Mouse (Mus musculus): ENCODE results near the gene Cga. TPM values are rescaled to one million over a fixed set of nuclear protein-coding genes. Genes with fewer than 3 reads are reported as not detected.
"Not testable (repeated sequence)": the region's sequence is repeated elsewhere in the genome, so short reads cannot be mapped to it uniquely, and the experiment has no call there.

The Cga gene
- total RNA-seq, 2 experiments from 2014 or later, result not detected

DNA sequence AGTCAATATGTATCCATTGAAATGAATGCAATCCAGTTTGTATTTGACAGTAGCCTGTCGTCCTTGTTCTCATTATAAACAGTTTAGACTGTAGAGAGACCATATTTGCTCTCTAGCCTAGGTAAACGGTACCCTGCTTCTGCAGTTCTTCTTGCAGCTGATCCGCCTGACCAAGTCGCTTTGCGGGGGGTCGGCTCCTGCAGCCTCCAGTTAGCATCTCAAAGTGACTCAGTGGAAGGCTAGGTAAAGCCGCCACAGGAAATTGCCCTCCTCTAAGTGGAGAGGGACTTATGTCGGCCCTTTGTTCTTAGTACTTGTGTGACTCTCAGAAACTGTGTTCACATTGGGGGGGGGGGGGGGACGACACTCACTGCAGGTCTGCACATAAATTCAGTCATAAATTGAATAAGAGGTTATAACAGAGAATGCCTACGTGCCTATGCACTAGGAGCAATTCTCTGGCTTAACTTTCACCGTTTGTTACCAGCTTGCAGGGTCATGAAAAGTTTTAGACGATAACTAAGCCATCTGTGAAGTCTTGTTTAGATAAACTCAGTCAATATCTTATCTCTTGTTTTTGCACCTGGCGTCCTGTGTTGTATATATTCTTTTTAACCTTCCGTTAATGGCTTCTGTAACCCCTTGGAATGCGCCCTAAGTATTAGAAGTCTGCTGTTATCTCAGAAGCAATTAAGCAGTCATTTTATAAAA lies 4.3 kb upstream of the Cga start:
- no peak for DNase-seq (ENCODE audit: low spot score in 2 of 2)

DNA sequence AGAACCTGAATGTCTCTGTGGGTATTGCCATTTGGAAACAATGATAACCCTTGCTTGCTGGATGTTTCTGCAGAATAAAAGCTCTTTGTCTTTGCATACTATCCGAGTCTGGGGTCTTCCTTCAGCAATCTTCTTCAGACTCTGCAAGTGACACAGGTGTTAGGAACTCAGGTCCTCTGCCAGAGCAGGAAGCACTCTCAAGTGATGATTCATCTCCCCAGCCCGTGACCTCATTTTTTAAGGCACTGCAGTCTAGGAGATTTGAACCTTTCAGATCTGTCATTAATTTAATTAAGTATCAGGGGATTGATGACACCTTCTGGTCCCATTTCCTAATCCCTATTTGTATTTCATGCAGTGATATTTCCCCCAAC lies 3.8 kb upstream of the Cga start:
- no peak for DNase-seq (ENCODE audit: low spot score in 2 of 2)

DNA sequence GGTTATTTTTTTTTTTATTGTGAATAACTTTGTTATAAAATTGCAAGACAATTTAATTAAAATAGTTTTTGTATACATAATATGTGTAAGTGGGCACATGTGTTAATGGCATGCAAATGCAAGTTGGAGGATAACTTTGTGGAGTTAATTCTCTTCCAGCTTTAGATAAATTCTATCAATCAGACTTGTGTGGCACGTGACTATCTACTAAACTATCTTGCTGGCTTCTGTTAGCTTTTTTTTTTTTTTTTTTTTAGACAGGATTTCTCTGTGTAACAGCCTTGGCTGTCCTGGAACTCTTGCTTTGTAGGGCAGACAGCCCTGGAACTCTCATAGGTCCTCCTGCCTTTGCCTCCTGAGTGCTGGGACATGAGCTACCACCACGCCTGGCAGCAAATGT lies 4.9 kb downstream of the Cga start:
- DNase-seq (ENCODE audit: low spot score in 2 of 2), result no peak

DNA sequence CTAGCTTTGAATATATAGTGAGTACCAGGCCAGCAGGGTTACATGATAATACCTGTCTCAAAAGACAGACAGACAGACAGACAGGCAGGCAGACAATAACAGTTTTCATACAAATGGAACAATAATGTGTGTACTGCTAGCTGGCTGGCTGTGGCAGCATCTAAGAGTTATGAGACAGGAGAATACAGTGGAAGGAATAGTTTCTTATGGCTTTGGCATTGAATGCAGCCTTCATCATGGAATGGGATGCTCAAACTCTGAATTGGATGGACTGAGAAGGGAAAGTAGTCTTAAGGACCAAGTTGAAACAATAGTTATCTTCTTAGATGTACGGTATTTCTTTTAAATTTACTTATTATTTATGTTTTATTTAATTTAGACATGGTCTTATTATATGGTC lies 5.7 kb downstream of the Cga start:
- DNase-seq (ENCODE audit: low spot score in 2 of 2), result no peak

DNA sequence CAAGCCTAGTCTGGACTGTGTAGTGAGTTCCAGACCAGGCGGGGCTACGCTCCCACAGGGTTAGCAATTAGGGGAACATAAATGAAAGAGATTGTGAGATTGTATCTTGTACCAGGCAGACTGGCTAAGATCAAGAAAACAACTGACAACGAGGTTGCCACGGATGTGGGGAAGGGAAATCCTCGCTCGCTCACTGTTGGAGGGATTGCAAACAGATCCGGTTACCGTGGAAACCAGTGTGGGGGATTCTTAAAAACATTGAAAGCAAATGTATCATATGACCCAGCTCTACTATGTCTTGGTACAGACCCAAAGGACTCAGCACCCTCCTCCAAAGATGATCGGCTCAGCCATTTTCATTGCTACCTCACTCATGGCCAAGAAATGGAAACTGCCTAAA lies 6.6 kb downstream of the Cga start:
- DNase-seq (ENCODE audit: low spot score in 2 of 2), result peak; percentile 32 to 68

DNA sequence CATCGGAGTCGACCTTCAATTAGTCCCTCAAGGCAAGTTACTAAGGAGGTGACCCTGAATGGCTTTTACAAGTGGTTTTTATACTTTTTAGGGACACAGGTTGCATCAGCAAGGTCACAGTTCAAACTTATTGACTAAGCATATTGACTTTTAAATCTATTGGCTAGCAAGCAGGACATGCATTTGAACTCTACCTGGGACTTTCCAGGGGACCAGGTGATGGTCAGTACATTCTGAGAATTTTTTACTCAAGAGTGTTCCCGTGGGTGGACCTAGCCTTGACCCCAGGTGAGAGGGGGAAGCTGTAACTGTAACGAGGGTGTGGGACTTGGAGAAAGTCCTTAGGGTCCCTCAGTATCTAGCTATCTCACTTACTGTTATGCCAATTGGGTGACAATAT lies 7.6 kb downstream of the Cga start:
- DNase-seq (ENCODE audit: low spot score in 2 of 2), result no peak

DNA sequence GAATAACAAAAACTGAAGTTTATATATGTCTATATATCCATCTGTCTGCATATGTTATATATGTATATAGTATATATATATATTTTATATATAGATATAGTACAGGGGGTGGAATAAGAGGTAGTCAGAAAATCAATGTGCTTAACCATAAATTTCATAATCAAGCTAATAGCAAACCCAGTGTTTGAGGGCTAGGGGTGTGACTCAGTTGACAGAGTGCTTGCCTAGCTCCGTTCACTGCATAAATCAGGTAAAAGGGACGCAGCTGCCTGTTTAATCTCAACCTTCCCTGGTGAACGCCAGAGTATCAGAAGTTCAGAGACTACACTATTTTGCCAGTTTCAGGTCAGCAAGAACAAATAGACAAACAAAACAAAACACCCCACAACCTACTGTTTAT lies 8.0 kb downstream of the Cga start:
- DNase-seq (ENCODE audit: low spot score in 2 of 2), result not testable (repeated sequence)

DNA sequence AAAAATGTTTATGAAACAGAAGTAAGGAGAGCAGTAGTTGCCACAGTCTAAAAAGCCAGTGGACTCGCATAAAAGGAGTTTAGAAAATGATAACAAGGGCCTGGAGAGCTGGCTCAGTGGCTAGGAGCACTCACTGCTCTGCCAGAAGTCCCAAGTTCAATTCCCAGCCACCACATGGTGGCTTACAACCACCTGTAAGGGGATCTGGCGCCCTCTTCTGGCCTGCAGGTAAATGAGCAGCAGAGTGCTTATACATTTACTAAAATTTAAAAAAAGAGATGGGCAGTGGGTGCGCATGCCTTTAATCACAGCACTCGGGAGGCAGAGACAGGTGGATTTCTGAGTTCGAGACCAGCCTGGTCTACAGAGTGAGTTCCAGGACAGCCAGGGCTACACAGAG lies 11.8 kb downstream of the Cga start:
- no peak for DNase-seq (ENCODE audit: low spot score in 2 of 2)

DNA sequence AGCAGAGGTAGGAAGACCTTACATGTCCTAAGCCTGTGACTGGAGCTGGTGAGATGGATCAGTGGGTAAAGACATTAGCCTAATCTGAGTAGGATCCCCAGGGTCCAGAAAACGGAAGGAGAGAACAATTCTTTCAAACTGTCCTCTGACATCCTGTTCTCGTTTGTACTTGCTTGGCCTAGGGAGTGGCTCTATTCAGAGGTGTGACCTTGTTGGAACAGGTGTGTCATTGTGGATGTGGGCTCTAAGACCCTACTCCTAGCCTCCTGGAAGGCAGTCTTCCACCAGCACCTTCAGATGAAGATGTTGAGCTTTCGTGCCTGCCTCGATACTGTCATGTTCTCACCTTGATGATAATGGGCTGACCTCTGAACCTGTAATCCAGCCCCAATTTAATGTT lies 12.6 kb downstream of the Cga start:
- DNase-seq (ENCODE audit: low spot score in 2 of 2), result no peak

DNA sequence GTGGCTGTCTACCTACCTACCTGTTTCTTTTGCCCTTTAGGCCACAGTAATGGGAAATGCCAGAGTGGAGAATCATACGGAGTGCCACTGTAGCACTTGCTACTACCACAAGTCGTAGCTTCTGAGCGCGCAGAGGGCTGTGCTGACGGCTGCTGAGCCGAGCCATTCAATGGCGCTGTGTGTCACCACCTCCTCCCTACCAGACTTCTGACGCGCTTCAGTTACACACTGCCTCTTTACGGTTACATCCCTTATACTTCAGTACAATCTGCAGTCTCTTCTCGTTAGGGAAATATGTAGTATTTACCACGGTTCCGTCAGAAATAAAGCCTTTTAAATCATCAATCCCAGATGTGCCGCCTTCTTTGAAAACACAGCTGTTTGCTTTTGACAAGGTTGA lies 13.4 kb downstream of the Cga start:
- DNase-seq (ENCODE audit: low spot score in 2 of 2), result no peak

DNA sequence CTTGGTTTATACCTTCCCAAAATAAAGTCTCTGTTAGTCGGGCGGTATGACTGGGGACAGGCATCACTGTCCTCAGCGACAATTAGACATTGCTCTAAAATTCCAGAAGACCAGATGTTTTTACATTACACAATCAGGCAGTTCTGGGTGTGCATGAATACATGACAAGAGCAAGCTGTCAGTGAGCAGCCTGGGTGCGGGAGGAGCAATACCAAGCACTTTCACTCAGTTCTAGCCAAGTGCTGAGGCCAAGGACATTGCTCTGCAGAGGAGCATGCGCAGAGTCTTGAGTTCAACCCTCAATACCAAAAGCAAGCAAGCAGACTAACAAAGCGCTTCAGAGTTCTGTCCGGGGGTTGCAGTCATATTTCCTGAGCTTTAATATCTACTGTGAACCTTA lies 14.5 kb downstream of the Cga start:
- DNase-seq (ENCODE audit: low spot score in 2 of 2), result no peak

DNA sequence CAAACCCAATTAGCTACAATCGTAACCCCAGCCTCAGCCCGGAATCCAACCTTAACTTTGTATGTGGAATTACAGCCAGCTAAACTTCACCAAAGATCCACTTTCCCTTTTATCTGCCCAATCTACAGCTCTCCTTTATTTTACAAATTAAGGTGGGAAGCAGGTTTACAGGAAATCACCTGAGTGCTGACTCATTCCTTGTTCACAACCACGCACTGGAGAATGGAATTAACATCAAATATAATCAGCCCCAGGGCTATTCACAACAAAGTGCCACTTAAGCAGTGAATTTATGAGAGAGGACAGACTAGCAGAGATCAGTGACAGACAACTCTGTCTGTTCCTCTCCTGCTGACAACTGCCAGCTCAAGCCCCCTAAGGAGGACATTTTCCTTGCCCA lies 17.8 kb downstream of the Cga start:
- no peak for DNase-seq (ENCODE audit: low spot score in 2 of 2)

DNA sequence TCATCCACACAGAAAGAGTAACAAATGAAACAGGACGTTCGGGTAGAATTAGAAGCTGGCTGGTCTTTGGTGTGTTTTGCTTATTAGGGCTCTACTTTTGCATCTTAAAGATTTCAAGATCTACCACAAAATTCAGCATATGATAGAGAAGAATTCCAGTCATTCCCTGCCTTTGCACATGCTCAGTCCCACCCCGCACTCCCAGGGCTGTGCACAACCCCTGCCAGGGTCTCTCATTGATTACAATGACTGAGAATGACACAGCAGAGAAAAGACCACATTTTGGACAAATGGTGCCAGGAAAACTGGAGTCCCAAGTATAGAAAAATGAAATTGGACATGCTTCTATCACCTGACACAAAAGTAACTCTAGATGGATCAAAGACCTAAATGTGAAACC lies 18.6 kb downstream of the Cga start:
- no peak for DNase-seq (ENCODE audit: low spot score in 2 of 2)

DNA sequence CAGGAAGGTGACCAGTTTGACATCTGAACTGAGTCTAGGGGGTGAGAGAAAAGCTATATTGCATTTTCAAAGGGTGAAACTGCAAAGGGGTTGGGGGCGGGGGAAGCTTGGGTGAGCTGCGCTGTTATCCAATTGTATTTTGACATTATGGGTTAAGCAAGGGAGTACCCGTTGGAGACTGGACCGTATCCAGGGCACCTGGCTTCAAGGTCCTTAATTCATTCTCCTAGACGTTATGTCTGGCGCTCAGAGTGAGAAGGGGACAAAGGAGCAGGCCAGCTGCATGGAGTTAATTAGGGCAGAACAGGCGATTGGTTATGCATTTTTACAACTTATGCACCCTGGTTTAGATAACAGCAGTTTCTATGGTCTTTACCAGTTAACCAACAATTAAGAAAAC lies 23.8 kb downstream of the Cga start:
- DNase-seq (ENCODE audit: low spot score in 2 of 2), result no peak

DNA sequence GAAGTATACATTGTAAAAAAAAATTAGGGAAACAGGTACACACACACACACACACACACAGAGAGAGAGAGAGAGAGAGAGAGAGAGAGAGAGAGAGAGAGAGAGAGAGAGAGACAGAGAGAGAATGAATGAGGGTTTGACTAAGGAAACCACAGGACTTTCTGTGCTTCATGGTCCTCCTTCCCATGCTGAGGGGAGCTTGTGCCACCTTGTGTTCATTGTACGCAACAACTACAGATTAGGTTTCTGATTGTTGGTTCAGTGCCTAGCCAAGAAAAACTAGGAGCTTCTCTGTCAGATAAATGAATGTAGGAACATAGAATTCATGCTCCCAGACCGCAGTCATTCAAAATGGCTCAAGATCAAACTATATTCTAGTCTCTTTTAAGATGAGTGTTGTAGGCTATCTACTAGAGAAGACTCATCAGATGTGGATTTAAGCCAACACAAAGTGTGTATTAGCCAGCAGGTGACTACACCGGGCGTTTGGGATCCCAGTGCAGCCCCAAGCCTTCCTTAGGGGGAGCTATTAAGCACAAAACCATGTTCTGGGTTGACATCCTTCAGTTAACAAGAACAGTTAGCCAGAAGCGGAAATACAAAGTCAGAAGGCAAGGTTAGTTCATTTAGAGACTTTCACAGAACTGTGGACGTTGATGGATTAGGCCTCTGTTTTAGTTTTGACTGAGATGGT lies 28.7 kb downstream of the Cga start:
- DNase-seq (ENCODE audit: low spot score in 2 of 2), result peak; percentile 32 to 81

DNA sequence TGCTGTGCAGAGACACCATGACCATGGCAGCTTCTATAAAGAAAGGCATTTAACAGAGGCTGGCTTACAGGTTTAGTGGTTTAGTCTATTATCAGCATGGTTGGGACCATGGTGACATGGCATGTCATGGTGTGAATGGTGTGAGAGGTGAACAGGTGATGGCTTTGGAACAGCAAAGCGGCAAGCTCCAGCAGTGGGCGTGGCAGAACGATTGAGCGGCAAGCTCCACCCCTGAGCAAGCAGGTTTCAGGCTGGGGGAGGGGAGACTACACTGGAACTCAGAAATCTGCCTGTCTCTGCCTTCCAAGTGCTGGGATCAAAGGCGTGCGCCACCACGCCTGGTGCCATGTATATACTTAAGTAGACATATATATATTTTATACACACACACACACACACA lies 34.8 kb downstream of the Cga start:
- not testable (repeated sequence) for DNase-seq (ENCODE audit: low spot score in 2 of 2)

DNA sequence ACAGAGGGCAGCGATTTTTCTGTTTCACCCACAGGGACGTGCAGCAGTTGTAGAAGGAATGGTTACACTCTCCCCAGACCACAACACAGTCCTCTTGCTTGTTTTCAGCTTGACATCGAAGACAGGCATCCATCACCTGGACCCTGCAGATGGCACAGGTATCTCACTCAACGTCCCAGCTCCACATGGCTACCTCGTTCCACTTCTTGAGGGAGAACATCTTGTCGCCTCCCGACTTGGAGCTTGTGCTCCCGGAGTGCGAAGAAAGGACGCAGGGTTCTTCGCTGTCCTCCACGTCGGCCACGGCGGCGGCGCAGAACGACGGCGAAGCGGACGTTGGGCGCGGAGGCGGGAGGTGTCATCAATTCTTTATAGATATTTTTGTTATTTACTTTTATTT lies 47.5 kb downstream of the Cga start:
- no peak for DNase-seq (ENCODE audit: low spot score in 2 of 2)

DNA sequence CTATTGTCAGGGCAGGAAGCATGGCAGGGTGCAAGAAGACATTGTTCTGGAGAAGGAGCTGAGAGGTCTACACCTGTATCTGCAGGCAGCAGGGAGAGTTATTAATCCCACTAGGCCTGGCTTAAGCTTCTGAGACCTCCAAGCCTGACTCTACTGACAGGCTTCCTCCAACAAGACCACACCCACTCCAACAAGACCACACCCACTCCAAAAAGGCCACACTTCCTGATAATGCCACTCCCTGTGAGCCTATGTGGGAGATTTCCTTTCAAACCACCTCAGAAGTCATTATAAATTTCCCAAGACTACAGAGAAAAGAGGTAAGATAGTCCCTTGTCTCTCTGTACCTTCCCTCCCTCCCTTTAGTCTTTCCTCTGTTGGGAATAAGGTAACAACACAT lies 53.6 kb downstream of the Cga start:
- DNase-seq (ENCODE audit: low spot score in 2 of 2), result no peak

DNA sequence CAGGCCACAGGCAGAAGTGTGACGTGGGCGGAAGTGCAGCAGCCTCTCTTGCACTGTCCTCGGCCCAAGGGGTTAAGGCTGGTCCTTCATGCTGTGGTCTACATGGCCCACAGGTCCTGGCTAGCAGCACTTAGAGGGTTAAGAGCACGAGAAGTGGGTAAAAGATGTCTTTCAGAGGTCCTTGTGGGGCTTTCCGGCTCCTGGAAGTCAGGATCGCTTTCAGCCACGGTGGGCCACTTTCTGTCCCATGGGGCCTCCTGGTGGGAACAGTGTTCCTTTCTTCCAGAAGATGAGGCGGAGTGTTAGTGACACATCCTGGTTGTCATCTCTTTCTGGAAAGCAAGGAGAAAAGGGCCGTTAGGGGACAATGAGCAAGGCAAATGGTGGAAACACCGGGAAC lies 60.1 kb downstream of the Cga start:
- no peak for DNase-seq (ENCODE audit: low spot score in 2 of 2)

Measured in layer of hippocampus, adult 18-20 months (tissue).